Mouse (Mus musculus) neural tube, embryonic 13.5 days (tissue): ENCODE measurements around the gene Osm. TPM values are rescaled to one million over a fixed set of nuclear protein-coding genes. Genes with fewer than 3 reads are reported as not detected.
A peak's percentile ranks its signal among the peaks of the same experiment; 100 is the strongest.

Source experiments
- ATAC-seq: fragments of 200-750 bp; cut with Nextera tagmentation; 2 replicates; pipeline ENCODE4 v1.8.0; 2017; ENCODE audit warnings: low read depth, mild to moderate bottlenecking, moderate TSS enrichment, moderate library complexity
- H3K27ac ChIP-seq: fragments of 300-500 bp; sonication (generic); replicated peaks from 2 replicates; pipeline ENCODE4 v1.5.1; 2015; ENCODE audit warnings: moderate library complexity, mild to moderate bottlenecking, inconsistent platforms
- H3K27me3 ChIP-seq: fragments of 300-500 bp; sonication (generic); 2 replicates; pipeline ENCODE4 v1.6.1; 2015; ENCODE audit warnings: mild to moderate bottlenecking, inconsistent platforms
- H3K36me3 ChIP-seq: fragments of 300-500 bp; sonication (generic); 2 replicates; pipeline ENCODE4 v1.6.1; 2015; ENCODE audit warnings: mild to moderate bottlenecking, inconsistent platforms
- H3K4me1 ChIP-seq: fragments of 300-500 bp; sonication (generic); replicated peaks from 2 replicates; pipeline ENCODE4 v1.6.1; 2015; ENCODE audit warnings: inconsistent platforms
- H3K4me2 ChIP-seq: fragments of 300-500 bp; sonication (generic); 2 replicates; pipeline ENCODE4 v1.6.1; 2015; ENCODE audit warnings: inconsistent platforms, mild to moderate bottlenecking, moderate library complexity
- H3K4me3 ChIP-seq: fragments of 300-500 bp; sonication (generic); 2 replicates; pipeline ENCODE4 v1.5.1; 2015; ENCODE audit warnings: mild to moderate bottlenecking, inconsistent platforms
- H3K9ac ChIP-seq: fragments of 300-500 bp; sonication (generic); 2 replicates; pipeline ENCODE4 v1.6.1; 2015; ENCODE audit warnings: moderate library complexity, mild to moderate bottlenecking, inconsistent platforms
- H3K9me3 ChIP-seq: fragments of 300-500 bp; sonication (generic); 2 replicates; pipeline ENCODE4 v1.6.1; 2016; ENCODE audit warnings: inconsistent platforms
- WGBS: fragments of 180-500 bp; shearing (Covaris S2); methylation state at CpG from one replicate; pipeline ENCODE4 v1.1.7; 2015; 5-methylcytosine and 5-hydroxymethylcytosine counted together
- polyA plus RNA-seq: library from polyadenylated mRNA; unstranded; fragments of >200 nt; fragmentation: Nextera tagmentation; extraction: Ambion mirVana; gene quantifications from 2 replicates; pipeline ENCODE4 v1.2.1, GENCODE M21; 2015

Osm gene
- polyA plus RNA-seq, 1 experiment from 2014 or later = not detected

GRCm38 (mm10) chr11:4247201-4247959 is 11.2 kb downstream of the Osm start:
- ATAC-seq = no peak
- Histone ChIP-seq H3K36me3 (no peaks in the 10 kb centered on the region), H3K27me3 (no peaks in the 10 kb centered on the region), H3K9ac (no peak overlapping the region), H3K4me2 (no peak overlapping the region), H3K4me3 (no peak overlapping the region), H3K27ac (no peak overlapping the region), H3K4me1 (no peaks in the 10 kb centered on the region), H3K9me3 (no peaks in the 10 kb centered on the region)
- WGBS = 79% methylated on average over 14 of the region's 14 CpGs

GRCm38 (mm10) chr11:4249151-4249550 is 12.9 kb downstream of the Osm start:
- H3K27ac ChIP-seq = no peak overlapping the region
- no peaks in the 10 kb centered on the region for H3K4me1 ChIP-seq
- H3K27me3 ChIP-seq = no peaks in the 10 kb centered on the region
- H3K9ac ChIP-seq = no peak overlapping the region
- H3K9me3 ChIP-seq = no peaks in the 10 kb centered on the region
- H3K36me3 ChIP-seq = no peaks in the 10 kb centered on the region
- no peak overlapping the region for H3K4me2 ChIP-seq
- WGBS = 95% methylated on average over 3 of the region's 3 CpGs
- ATAC-seq = no peak
- H3K4me3 ChIP-seq = no peak overlapping the region

- no peak for ATAC-seq
- no peak overlapping the region for H3K9ac ChIP-seq
- H3K4me1 ChIP-seq = no peaks in the 10 kb centered on the region
- no peaks in the 10 kb centered on the region for H3K9me3 ChIP-seq
- no peak overlapping the region for H3K4me3 ChIP-seq
- no peak overlapping the region for H3K4me2 ChIP-seq
- H3K27me3 ChIP-seq = no peaks in the 10 kb centered on the region
- H3K36me3 ChIP-seq = no peaks in the 10 kb centered on the region
- 80% methylated on average over 7 of the region's 7 CpGs for WGBS
- no peak overlapping the region for H3K27ac ChIP-seq
Observed at GRCm38 (mm10) chr11:4250290-4250689, 14.1 kb downstream of the Osm start.

- 68% methylated on average over 3 of the region's 3 CpGs for WGBS
- Histone ChIP-seq H3K36me3 (no peaks in the 10 kb centered on the region), H3K4me2 (no peak overlapping the region), H3K9me3 (no peaks in the 10 kb centered on the region), H3K4me1 (no peaks in the 10 kb centered on the region), H3K27me3 (no peaks in the 10 kb centered on the region), H3K27ac (no peak overlapping the region), H3K9ac (no peak overlapping the region), H3K4me3 (no peak overlapping the region)
- no peak for ATAC-seq
Observed at GRCm38 (mm10) chr11:4251376-4251775, 15.2 kb downstream of the Osm start.

DNA sequence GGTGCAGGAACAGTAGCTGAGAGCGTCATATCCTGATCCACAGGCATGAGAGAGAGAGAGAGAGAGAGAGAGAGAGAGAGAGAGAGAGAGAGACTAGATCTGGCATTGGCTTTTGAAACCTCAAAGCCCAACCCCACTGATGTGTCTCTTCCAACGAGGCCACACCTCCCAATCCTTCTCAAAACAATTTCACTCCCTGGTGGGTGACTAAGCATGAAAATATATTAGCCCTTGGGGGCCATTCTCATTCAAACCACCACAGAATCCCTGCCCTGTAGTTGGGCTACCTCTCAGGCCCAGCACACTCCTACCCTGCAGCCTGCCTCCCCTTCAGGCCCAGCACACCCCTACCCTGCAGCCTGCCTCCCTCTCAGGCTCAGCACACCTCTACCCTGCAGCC is 16.7 kb downstream of the Osm start:
- Histone ChIP-seq H3K9me3 (no peaks in the 10 kb centered on the region), H3K4me2 (no peak overlapping the region), H3K27ac (no peak overlapping the region), H3K4me1 (0 out of 2 replicates have a peak, but pooled peaks cover 4% of the 10 kb centered on the region), H3K4me3 (no peak overlapping the region), H3K36me3 (no peaks in the 10 kb centered on the region), H3K27me3 (no peaks in the 10 kb centered on the region), H3K9ac (no peak overlapping the region)
- WGBS = 65% methylated on average over 2 of the region's 2 CpGs
- no peak for ATAC-seq

DNA sequence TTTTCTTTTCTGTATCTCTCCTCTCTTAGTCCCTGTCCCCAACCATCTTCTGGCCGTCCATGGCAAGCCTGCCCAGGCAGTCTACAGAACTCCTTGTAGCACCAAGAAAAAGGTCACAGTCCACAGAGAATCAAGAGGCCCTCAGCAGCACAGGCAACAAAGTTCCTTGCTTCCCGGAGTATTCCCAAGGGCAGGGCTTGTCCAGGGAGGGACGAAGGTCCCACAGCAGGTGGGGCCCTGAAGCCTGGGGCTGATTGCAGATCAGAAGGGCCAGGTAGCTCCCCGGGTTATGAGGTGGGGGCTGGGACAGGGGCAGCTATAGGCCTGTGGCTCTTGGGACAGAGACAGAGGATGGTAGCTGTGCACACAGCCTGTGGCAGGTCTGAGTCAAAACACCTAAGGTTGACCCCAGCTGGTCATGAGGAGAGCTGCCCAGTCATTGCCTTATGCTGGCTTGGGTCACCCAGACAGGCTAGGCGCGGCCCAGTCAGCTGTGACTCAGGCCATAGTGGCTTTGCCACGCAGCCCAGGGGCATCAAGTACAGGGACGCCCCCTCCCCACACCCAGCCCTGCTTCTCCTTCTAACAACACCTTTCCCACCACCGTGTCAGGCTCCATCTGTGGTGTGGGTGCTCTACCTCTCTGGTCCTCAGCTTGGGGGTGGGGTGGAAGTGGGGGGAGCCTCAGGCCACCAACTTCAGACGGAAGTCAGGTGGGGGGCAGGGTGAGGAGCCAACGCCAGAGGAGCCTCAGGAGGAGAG is 20.8 kb downstream of the Osm start, which contains the start of gene Lif:
Gene Lif, plus strand, starts transcription at position 712 of the 762 bp plus-strand sequence.
- no peaks in the 10 kb centered on the region for H3K9me3 ChIP-seq
- peaks cover 22% of the 10 kb centered on the region for H3K4me1 ChIP-seq
- no peak within 1 kb of the TSS for H3K4me2 ChIP-seq
- H3K9ac ChIP-seq = no peak within 1 kb of the TSS
- H3K4me3 ChIP-seq = no peak within 1 kb of the TSS
- H3K36me3 ChIP-seq = no peaks in the 10 kb centered on the region
- no peaks in the 10 kb centered on the region for H3K27me3 ChIP-seq
- no peak within 1 kb of the TSS for H3K27ac ChIP-seq
- no peak for ATAC-seq
- WGBS = 68% methylated on average over 11 of the region's 11 CpGs

- Histone ChIP-seq H3K4me2 (no peak overlapping the region), H3K27ac (no peak overlapping the region), H3K4me1 (peaks cover 28% of the 10 kb centered on the region), H3K4me3 (no peak overlapping the region), H3K27me3 (no peaks in the 10 kb centered on the region), H3K9me3 (no peaks in the 10 kb centered on the region), H3K36me3 (no peaks in the 10 kb centered on the region), H3K9ac (no peak overlapping the region)
- 47% methylated on average over 5 of the region's 5 CpGs for WGBS
- ATAC-seq = no peak
Observed at GRCm38 (mm10) chr11:4257756-4258155, 21.5 kb downstream of the Osm start.

DNA sequence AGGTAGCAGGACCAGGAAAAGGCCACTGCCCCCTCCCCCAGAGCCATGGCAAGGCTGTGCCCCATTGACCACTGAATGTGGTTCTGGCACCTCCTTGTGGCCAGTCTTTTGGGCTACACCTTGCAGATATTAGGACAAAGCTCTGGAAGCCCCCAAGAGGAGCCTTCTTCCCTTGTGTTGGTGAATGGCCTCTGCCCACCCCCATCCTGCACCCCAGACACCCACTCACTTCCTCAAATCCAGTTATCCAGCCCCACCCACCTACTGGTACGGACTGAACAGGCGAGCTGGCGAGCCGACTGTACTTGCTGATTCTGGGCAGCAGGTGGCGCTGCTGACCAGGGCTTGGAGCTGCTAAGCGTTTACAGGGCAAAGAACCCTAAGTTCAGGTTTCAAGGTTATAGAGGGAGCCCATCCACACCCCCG is 22.4 kb downstream of the Osm start:
- H3K9ac ChIP-seq = 0 out of 2 replicates have a peak overlapping the region, but pooled peaks have one; percentile 41
- whole genome bisulfite sequencing = under 1% methylated on average over 7 of the region's 7 CpGs
- H3K27ac ChIP-seq = no peak overlapping the region
- H3K4me1 ChIP-seq = peaks cover 30% of the 10 kb centered on the region
- ATAC-seq = peak; percentile 44
- H3K27me3 ChIP-seq = 0 out of 2 replicates have a peak, but pooled peaks cover 4% of the 10 kb centered on the region
- no peaks in the 10 kb centered on the region for H3K36me3 ChIP-seq
- no peaks in the 10 kb centered on the region for H3K9me3 ChIP-seq
- H3K4me3 ChIP-seq = peak overlapping the region; percentile 22
- peak overlapping the region; percentile 51 for H3K4me2 ChIP-seq

DNA sequence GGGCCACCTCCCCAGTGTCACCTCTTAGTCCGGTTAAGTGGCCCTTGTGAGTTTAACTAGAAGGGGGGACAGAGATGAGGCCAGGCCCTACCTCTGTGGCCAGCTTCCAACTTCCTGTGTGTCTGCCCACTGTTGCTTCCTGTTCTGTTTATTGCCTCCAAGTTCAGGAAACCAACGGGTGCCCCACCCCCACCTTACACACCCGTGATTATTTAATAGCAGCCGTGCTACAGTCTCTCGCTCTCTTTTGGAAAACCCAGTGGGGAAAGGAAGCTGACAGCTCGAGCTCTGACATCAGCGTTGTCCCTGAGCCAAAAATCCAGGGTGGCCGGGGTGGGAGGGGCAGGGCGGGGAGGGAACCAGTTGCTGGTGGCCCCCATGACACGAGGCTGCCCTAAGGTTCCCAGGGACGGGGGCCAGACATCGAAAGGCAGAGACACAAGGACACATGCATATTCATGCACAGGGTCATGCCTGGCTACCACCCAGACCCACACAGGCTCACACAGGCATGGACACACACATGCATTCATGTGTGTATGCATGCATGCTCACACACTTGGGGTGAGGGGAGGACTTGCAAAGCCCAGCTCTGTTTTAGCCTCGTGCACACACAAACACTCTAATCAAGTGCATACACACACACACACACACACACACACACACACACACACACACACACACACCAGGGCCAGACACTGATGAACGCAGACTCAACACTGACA is 24.4 kb downstream of the Osm start:
- H3K36me3 ChIP-seq = no peaks in the 10 kb centered on the region
- no peak overlapping the region for H3K27ac ChIP-seq
- ATAC-seq = no peak
- H3K27me3 ChIP-seq = peaks cover 23% of the 10 kb centered on the region
- no peak overlapping the region for H3K4me3 ChIP-seq
- H3K9me3 ChIP-seq = no peaks in the 10 kb centered on the region
- no peak overlapping the region for H3K4me2 ChIP-seq
- H3K4me1 ChIP-seq = peaks cover 30% of the 10 kb centered on the region
- no peak overlapping the region for H3K9ac ChIP-seq
- WGBS = 44% methylated on average over 14 of the region's 14 CpGs

GRCm38 (mm10) chr11:4261188-4261494 is 24.9 kb downstream of the Osm start:
- ATAC-seq = no peak

DNA sequence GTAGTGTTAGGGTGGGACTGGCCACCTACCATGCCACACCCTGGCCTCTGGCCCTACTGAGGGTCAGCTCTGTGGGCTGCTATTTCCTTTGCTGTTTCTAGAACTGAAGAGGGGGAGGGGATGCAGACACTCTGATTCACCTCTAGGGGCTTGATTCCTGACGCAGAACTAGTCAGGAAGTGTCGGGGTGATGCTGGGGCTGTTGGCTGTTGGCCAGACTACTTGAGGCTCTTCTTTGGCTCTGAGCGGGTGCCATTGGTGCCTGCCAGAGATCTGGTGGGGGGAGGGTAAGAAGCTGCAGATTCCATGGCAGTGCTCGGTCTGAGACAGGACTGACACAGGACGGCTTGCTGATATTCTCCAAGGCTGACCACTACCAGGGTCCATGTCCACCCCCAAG is 25.7 kb downstream of the Osm start:
- H3K27me3 ChIP-seq = peaks cover 37% of the 10 kb centered on the region
- no peaks in the 10 kb centered on the region for H3K9me3 ChIP-seq
- WGBS = 29% methylated on average over 5 of the region's 5 CpGs
- no peak overlapping the region for H3K4me3 ChIP-seq
- no peak overlapping the region for H3K4me2 ChIP-seq
- H3K36me3 ChIP-seq = no peaks in the 10 kb centered on the region
- no peak overlapping the region for H3K27ac ChIP-seq
- ATAC-seq = peak; percentile 23; the same call in 1 of the 2 replicates
- no peak overlapping the region for H3K9ac ChIP-seq
- H3K4me1 ChIP-seq = peaks cover 42% of the 10 kb centered on the region

More at GRCm38 (mm10) chr11:4261188-4261494, 24.9 kb downstream of the Osm start:
- Histone ChIP-seq H3K4me2 (no peak overlapping the region), H3K36me3 (no peaks in the 10 kb centered on the region), H3K9me3 (no peaks in the 10 kb centered on the region), H3K4me3 (no peak overlapping the region), H3K9ac (no peak overlapping the region), H3K4me1 (peaks cover 33% of the 10 kb centered on the region), H3K27ac (no peak overlapping the region), H3K27me3 (peaks cover 29% of the 10 kb centered on the region)
- WGBS = 45% methylated on average over 7 of the region's 7 CpGs

DNA sequence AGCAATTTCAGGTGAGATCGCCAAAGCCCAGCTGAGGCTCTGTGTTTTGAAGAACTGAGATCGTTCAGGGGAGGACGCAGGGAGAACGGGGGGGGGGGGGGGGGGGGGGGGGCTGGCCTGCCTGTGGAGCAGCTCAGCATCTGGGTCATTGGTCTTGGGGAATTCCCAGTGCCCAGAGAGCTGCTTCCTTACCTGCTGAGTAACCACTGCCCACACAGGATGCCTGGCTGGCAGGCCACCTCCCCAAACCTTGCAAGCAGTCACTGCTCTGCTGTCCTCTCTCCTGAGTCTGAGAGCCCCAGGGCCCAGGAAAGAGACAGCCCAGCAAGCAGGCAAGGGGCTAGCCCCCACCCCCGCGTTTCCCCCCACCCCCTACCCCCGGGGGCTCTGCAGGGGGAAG is 26.6 kb downstream of the Osm start:
- Histone ChIP-seq H3K9ac (no peak overlapping the region), H3K9me3 (no peaks in the 10 kb centered on the region), H3K36me3 (no peaks in the 10 kb centered on the region), H3K4me1 (peaks cover 40% of the 10 kb centered on the region), H3K27ac (no peak overlapping the region), H3K27me3 (peaks cover 46% of the 10 kb centered on the region), H3K4me3 (no peak overlapping the region), H3K4me2 (no peak overlapping the region)
- no peak for ATAC-seq
- WGBS = 24% methylated on average over 7 of the region's 7 CpGs
